Mouse (Mus musculus) bone marrow, adult 2 months (tissue): ENCODE measurements around the gene Tmem169.

Experiments used
- CTCF ChIP-seq: fragments of 200-500 bp; IDR thresholded peaks from 2 replicates; pipeline ENCODE4 v1.5.1; 2011; ENCODE audit warnings: low read length, control low read depth; ENCODE audit not compliant: control insufficient read depth, insufficient read depth
- POLR2A ChIP-seq: fragments of 200-500 bp; IDR thresholded peaks from 2 replicates; pipeline ENCODE4 v1.6.1; 2011; ENCODE audit warnings: low read depth, mild to moderate bottlenecking, control low read depth, low read length, borderline replicate concordance; ENCODE audit not compliant: control insufficient read depth

- no peak for TF ChIP-seq CTCF
- no peak for TF ChIP-seq POLR2A
Observed at GRCm38 (mm10) chr1:72237007-72237775, 47.0 kb upstream of the Tmem169 start.
